Mouse (Mus musculus) MEL (cell line): ENCODE data around the gene Krt222. TPM values are rescaled to one million over a fixed set of nuclear protein-coding genes. Genes with fewer than 3 reads are reported as not detected.

Experiments used
- DNase-seq: peaks from one replicate; pipeline ENCODE4 v3.0.0; 2011; ENCODE audit warnings: low read depth, low spot score
- H3K27ac ChIP-seq: 2 replicates; pipeline ENCODE4 v1.5.1; 2012; ENCODE audit warnings: low read depth, mild to moderate bottlenecking, control low read depth, low read length, moderate library complexity; ENCODE audit not compliant: control insufficient read depth
- H3K27me3 ChIP-seq, 2 experiments: fragments of 150-350 bp in 1 of 2; sonication (generic) in 1 of 2; 2 replicates each; pipeline ENCODE4 v1.6.1; 2012; ENCODE audit warnings: low read length in 2 of 2, mild to moderate bottlenecking in 2 of 2, improper control_type of control experiment in 1 of 2, moderate library complexity in 1 of 2; ENCODE audit not compliant: insufficient read depth in 2 of 2, control insufficient read depth in 1 of 2
- H3K36me3 ChIP-seq, 2 experiments: 2 replicates each; pipeline ENCODE4 v1.6.1; 2012 to 2014; ENCODE audit warnings: low read length in 2 of 2, improper control_type of control experiment in 1 of 2, inconsistent platforms in 1 of 2, mild to moderate bottlenecking in 1 of 2; ENCODE audit not compliant: insufficient read depth in 2 of 2, control insufficient read depth in 1 of 2
- H3K4me1 ChIP-seq, 2 experiments: fragments of 150-350 bp in 1 of 2; sonication (generic) in 1 of 2; 2 replicates each; pipeline ENCODE4 v1.6.1; 2012; ENCODE audit warnings: low read length in 2 of 2, improper control_type of control experiment in 1 of 2, mild to moderate bottlenecking in 1 of 2; ENCODE audit not compliant: insufficient read depth in 2 of 2, control insufficient read depth in 1 of 2
- H3K4me3 ChIP-seq, 2 experiments: fragments of 150-350 bp in 1 of 2; sonication (generic) in 1 of 2; 2 replicates each; pipeline ENCODE4 v1.5.1; 2012; ENCODE audit warnings: low read depth in 2 of 2, low read length in 2 of 2, mild to moderate bottlenecking in 2 of 2, moderate library complexity in 2 of 2, control low read depth in 1 of 2, improper control_type of control experiment in 1 of 2; ENCODE audit not compliant: control insufficient read depth in 1 of 2, insufficient read depth in 1 of 2
- H3K79me2 ChIP-seq: 2 replicates; pipeline ENCODE4 v1.6.1; 2012; ENCODE audit warnings: mild to moderate bottlenecking, low read length, moderate library complexity; ENCODE audit not compliant: control insufficient read depth, poor library complexity, insufficient read depth
- H3K9ac ChIP-seq: 2 replicates; pipeline ENCODE4 v1.6.1; 2012; ENCODE audit warnings: low read depth, mild to moderate bottlenecking, control low read depth, low read length, moderate library complexity; ENCODE audit not compliant: control insufficient read depth, poor library complexity, severe bottlenecking
- H3K9me3 ChIP-seq: fragments of 150-350 bp; sonication (generic); replicated peaks from 2 replicates; pipeline ENCODE4 v1.6.1; 2012; ENCODE audit warnings: mild to moderate bottlenecking, low read length, improper control_type of control experiment, moderate library complexity; ENCODE audit not compliant: insufficient read depth
- CHD1 ChIP-seq: IDR thresholded peaks from 2 replicates; pipeline ENCODE4 v1.6.1; 2012; ENCODE audit warnings: low read depth, mild to moderate bottlenecking, inconsistent platforms, low read length, improper control_type of control experiment
- CHD2 ChIP-seq: IDR thresholded peaks from 2 replicates; pipeline ENCODE4 v1.6.1; 2011; ENCODE audit warnings: low read length, improper control_type of control experiment
- CTCF ChIP-seq, 3 experiments: IDR thresholded peaks in 2 of 3; conservative IDR thresholded peaks in 1 of 3; 2 replicates each; pipeline ENCODE4 v1.5.1; 2011 to 2012; ENCODE audit warnings: low read length in 3 of 3, low read depth in 2 of 3, mild to moderate bottlenecking in 2 of 3, improper control_type of control experiment in 1 of 3, inconsistent platforms in 1 of 3, mixed read lengths in 1 of 3, moderate library complexity in 1 of 3; ENCODE audit not compliant: control insufficient read depth in 1 of 3, insufficient read depth in 1 of 3, poor library complexity in 1 of 3, severe bottlenecking in 1 of 3
- E2F4 ChIP-seq: IDR thresholded peaks from 2 replicates; pipeline ENCODE4 v1.6.1; 2011; ENCODE audit warnings: low read depth, low read length, improper control_type of control experiment, borderline replicate concordance
- ELF1 ChIP-seq: IDR thresholded peaks from 2 replicates; pipeline ENCODE4 v1.6.1; 2014; ENCODE audit warnings: low read depth, mild to moderate bottlenecking, inconsistent platforms, low read length, improper control_type of control experiment, moderate library complexity
- ETS1 ChIP-seq: IDR thresholded peaks from 2 replicates; pipeline ENCODE4 v1.6.1; 2012; ENCODE audit warnings: low read depth, mild to moderate bottlenecking, inconsistent platforms, low read length, improper control_type of control experiment, moderate library complexity
- GATA1 ChIP-seq: IDR thresholded peaks from 2 replicates; pipeline ENCODE4 v1.6.1; 2011; ENCODE audit warnings: low read depth, low read length, improper control_type of control experiment
- HCFC1 ChIP-seq: IDR thresholded peaks from 2 replicates; pipeline ENCODE4 v1.6.1; 2012; ENCODE audit warnings: low read depth, mild to moderate bottlenecking, inconsistent platforms, low read length, improper control_type of control experiment, moderate library complexity
- JUND ChIP-seq: IDR thresholded peaks from 2 replicates; pipeline ENCODE4 v1.6.1; 2011; ENCODE audit warnings: low read depth, mild to moderate bottlenecking, improper control_type of control experiment, low read length
- MEF2A ChIP-seq: IDR thresholded peaks from 2 replicates; pipeline ENCODE4 v1.6.1; 2014; ENCODE audit warnings: low read depth, mild to moderate bottlenecking, inconsistent platforms, low read length, improper control_type of control experiment; ENCODE audit not compliant: poor library complexity, insufficient replicate concordance, severe bottlenecking; ENCODE audit errors: extremely low read depth
- MXI1 ChIP-seq: IDR thresholded peaks from 2 replicates; pipeline ENCODE4 v1.6.1; 2011; ENCODE audit warnings: mild to moderate bottlenecking, low read depth, low read length, improper control_type of control experiment
- MYB ChIP-seq: IDR thresholded peaks from 2 replicates; pipeline ENCODE4 v1.6.1; 2011; ENCODE audit warnings: mild to moderate bottlenecking, low read depth, low read length, improper control_type of control experiment
- MYC ChIP-seq: IDR thresholded peaks from 2 replicates; pipeline ENCODE4 v1.6.1; 2011; ENCODE audit warnings: low read depth, mild to moderate bottlenecking, low read length, improper control_type of control experiment, moderate library complexity
- POLR2A ChIP-seq, 2 experiments: IDR thresholded peaks; 2 replicates each; pipeline ENCODE4 v1.6.1; 2011 to 2012; ENCODE audit warnings: low read length in 2 of 2, mild to moderate bottlenecking in 2 of 2, control low read depth in 1 of 2, improper control_type of control experiment in 1 of 2, low read depth in 1 of 2, moderate library complexity in 1 of 2; ENCODE audit not compliant: control insufficient read depth in 1 of 2, insufficient read depth in 1 of 2, poor library complexity in 1 of 2
- POLR2AphosphoS2 ChIP-seq: IDR thresholded peaks from 2 replicates; pipeline ENCODE4 v1.6.1; 2011; ENCODE audit warnings: low read length, improper control_type of control experiment
- RAD21 ChIP-seq: IDR thresholded peaks from 2 replicates; pipeline ENCODE4 v1.6.1; 2011; ENCODE audit warnings: mild to moderate bottlenecking, low read depth, low read length, improper control_type of control experiment
- RCOR1 ChIP-seq: IDR thresholded peaks from 2 replicates; pipeline ENCODE4 v1.6.1; 2012; ENCODE audit warnings: low read depth, mild to moderate bottlenecking, inconsistent platforms, low read length, improper control_type of control experiment
- SIN3A ChIP-seq: IDR thresholded peaks from 2 replicates; pipeline ENCODE4 v1.6.1; 2012; ENCODE audit warnings: low read length, improper control_type of control experiment, inconsistent platforms
- SMC3 ChIP-seq: IDR thresholded peaks from 2 replicates; pipeline ENCODE4 v1.6.1; 2011; ENCODE audit warnings: low read depth, low read length, improper control_type of control experiment
- TAL1 ChIP-seq: IDR thresholded peaks from 2 replicates; pipeline ENCODE4 v1.6.1; 2012; ENCODE audit warnings: mild to moderate bottlenecking, inconsistent platforms, low read length, moderate library complexity, mixed read lengths
- TBP ChIP-seq: IDR thresholded peaks from 2 replicates; pipeline ENCODE4 v1.8.0; 2011; ENCODE audit warnings: low read depth, low read length, improper control_type of control experiment
- TCF12 ChIP-seq: IDR thresholded peaks from 2 replicates; pipeline ENCODE4 v1.6.1; 2014; ENCODE audit warnings: low read depth, mild to moderate bottlenecking, inconsistent platforms, low read length, improper control_type of control experiment, moderate library complexity
- UBTF ChIP-seq: IDR thresholded peaks from 2 replicates; pipeline ENCODE4 v1.6.1; 2012; ENCODE audit warnings: low read depth, mild to moderate bottlenecking, inconsistent platforms, low read length, improper control_type of control experiment, moderate library complexity, borderline replicate concordance; ENCODE audit not compliant: insufficient read depth
- USF2 ChIP-seq, 2 experiments: IDR thresholded peaks; 2 replicates each; pipeline ENCODE4 v1.6.1; 2011 to 2012; ENCODE audit warnings: improper control_type of control experiment in 2 of 2, low read length in 2 of 2, borderline replicate concordance in 1 of 2, inconsistent platforms in 1 of 2, low read depth in 1 of 2, mild to moderate bottlenecking in 1 of 2; ENCODE audit not compliant: insufficient read depth in 1 of 2
- ZC3H11A ChIP-seq: IDR thresholded peaks from 2 replicates; pipeline ENCODE4 v1.6.1; 2012; ENCODE audit warnings: low read depth, mild to moderate bottlenecking, inconsistent platforms, low read length, improper control_type of control experiment
- ZKSCAN1 ChIP-seq: IDR thresholded peaks from 2 replicates; pipeline ENCODE4 v1.6.1; 2012; ENCODE audit warnings: low read depth, mild to moderate bottlenecking, inconsistent platforms, low read length, improper control_type of control experiment, moderate library complexity
- ZMIZ1 ChIP-seq: IDR thresholded peaks from 2 replicates; pipeline ENCODE4 v1.6.1; 2012; ENCODE audit warnings: low read depth, mild to moderate bottlenecking, inconsistent platforms, low read length, improper control_type of control experiment, moderate library complexity
- polyA plus RNA-seq, 2 experiments: library from polyadenylated mRNA; stranded (reverse) in 1 of 2; unstranded in 1 of 2; fragments of >175 nt in 1 of 2; fragments of >200 nt in 1 of 2; gene quantifications; 2 replicates each; pipeline versions ENCODE4 v1.2.1 to v1.2.4; 2012; ENCODE audit warnings: low replicate concordance in 2 of 2, low read depth in 1 of 2; ENCODE audit not compliant: insufficient read length in 2 of 2, insufficient read depth in 1 of 2, missing spikeins in 1 of 2
- total RNA-seq: library from RNA; depleted of rRNA; stranded (reverse); fragments of 300-350 nt; gene quantifications from 2 replicates; pipeline ENCODE4 v1.2.3, GENCODE M21; 2012

Gene Krt222
- total and polyA plus RNA-seq, 3 experiments, result 0.07 TPM; not detected in 2

DNA sequence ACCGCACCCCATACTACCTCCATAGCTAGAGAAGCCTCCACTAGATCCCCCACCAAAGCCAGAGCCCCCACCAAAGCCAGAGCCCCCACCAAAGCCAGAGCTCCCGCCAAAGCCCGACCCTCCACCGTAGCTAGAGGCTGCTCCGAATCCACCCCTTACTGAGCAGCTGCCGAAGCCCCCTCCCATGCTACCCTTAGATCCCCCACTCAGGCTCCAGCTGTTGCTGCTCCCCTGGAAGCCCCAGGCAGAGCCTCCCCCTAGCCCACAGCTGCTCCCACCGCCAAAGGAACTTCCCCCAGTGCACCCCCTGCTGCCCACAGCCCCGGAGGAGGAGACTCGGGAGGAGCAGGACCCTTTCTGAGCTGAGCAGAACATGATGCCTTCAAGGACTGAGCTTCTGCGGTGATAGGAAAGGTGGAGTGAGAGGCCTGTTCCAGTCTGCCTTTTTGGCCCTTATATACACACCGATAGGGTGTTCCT, 41.0 kb upstream of the Krt222 start, which contains the start of gene Krt24:
Gene Krt24 (minus strand): TSS at position 430 of the 480 bp plus-strand sequence.
- H3K27me3 ChIP-seq, result peaks cover 7 to 18% of the 10 kb centered on the region in 2 experiments
- H3K27ac ChIP-seq, result no peak within 1 kb of the TSS
- H3K9ac ChIP-seq, result no peak within 1 kb of the TSS
- TF ChIP-seq MYB (no peak), ETS1 (no peak), TAL1 (no peak), SMC3 (no peak), CHD1 (no peak), USF2 (IDR thresholded peaks at IDR 0.05; ENCODE audit: borderline replicate concordance in 1 of 2, insufficient read depth in 1 of 2, low read depth in 1 of 2, low read length in 2 of 2) (no peak), E2F4 (no peak), ZKSCAN1 (no peak), ZC3H11A (no peak), SIN3A (no peak), HCFC1 (no peak), GATA1 (no peak), UBTF (no peak)
- no peak for DNase-seq
- H3K4me1 ChIP-seq, result no peaks in the 10 kb centered on the region
- H3K79me2 ChIP-seq, result no peaks in the 10 kb centered on the region
- no peaks in the 10 kb centered on the region for H3K9me3 ChIP-seq
- H3K4me3 ChIP-seq, result no peak within 1 kb of the TSS
- H3K36me3 ChIP-seq, result no peaks in the 10 kb centered on the region

DNA sequence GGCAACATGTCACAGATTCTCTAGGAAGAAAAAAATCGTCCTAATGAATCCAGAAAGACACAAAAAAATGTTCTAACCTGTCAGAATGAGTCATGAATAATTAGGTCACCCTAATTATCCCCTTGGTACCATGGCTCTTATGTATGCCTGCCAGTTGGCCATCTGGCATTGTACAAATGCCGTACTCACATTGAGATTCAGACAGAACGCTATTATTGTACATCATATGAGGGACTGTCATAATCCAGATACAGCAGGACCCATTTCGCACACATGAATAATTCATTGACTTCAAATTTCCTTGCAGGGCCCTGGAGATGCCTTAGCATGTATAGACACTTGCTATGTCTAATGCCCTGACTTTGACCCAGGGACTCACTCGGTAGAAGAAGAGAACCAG, 40.1 kb upstream of the Krt222 start:
- DNase-seq, result no peak
- no peaks in the 10 kb centered on the region for H3K79me2 ChIP-seq
- no peak overlapping the region for H3K9ac ChIP-seq
- peaks cover 11 to 20% of the 10 kb centered on the region in 2 experiments for H3K27me3 ChIP-seq
- no peaks in the 10 kb centered on the region for H3K4me1 ChIP-seq
- no peak overlapping the region for H3K27ac ChIP-seq
- no peak overlapping the region for H3K4me3 ChIP-seq
- H3K9me3 ChIP-seq, result no peaks in the 10 kb centered on the region
- no peaks in the 10 kb centered on the region for H3K36me3 ChIP-seq
- TF ChIP-seq RCOR1, result no peak
- no peak for TF ChIP-seq CTCF (IDR thresholded peaks at IDR 0.05 in 2 of 3, conservative IDR thresholded peaks at IDR 0.05 in 1 of 3; ENCODE audit: control insufficient read depth in 1 of 3, insufficient read depth in 1 of 3, low read depth in 2 of 3, low read length in 3 of 3, poor library complexity in 1 of 3, severe bottlenecking in 1 of 3)
- no peak for TF ChIP-seq MXI1
- no peak for TF ChIP-seq ELF1
- no peak for TF ChIP-seq MEF2A
- TF ChIP-seq POLR2AphosphoS2, result no peak
- TF ChIP-seq CHD1, result no peak
- TF ChIP-seq TBP, result no peak
- no peak for TF ChIP-seq TAL1
- no peak for TF ChIP-seq JUND
- TF ChIP-seq CHD2, result no peak
- TF ChIP-seq MYB, result no peak
- TF ChIP-seq TCF12, result no peak
- no peak for TF ChIP-seq ZKSCAN1
- no peak for TF ChIP-seq RAD21
- TF ChIP-seq ZMIZ1, result no peak
- TF ChIP-seq MYC, result no peak
- no peak for TF ChIP-seq UBTF
- TF ChIP-seq POLR2A (IDR thresholded peaks at IDR 0.05; ENCODE audit: control insufficient read depth in 1 of 2, insufficient read depth in 1 of 2, low read depth in 1 of 2, low read length in 2 of 2, poor library complexity in 1 of 2), result no peak
- TF ChIP-seq ZC3H11A, result no peak
